Mouse (Mus musculus) neural tube, embryonic 15.5 days (tissue): ENCODE results near the gene Sytl3. TPM values are rescaled to one million over a fixed set of nuclear protein-coding genes. Genes with fewer than 3 reads are reported as not detected.

Experiments
- ATAC-seq: fragments of 200-750 bp; cut with Nextera tagmentation; 2 replicates; pipeline ENCODE4 v1.8.0; 2017; ENCODE audit warnings: mild to moderate bottlenecking, moderate TSS enrichment, moderate library complexity; ENCODE audit not compliant: low FRiP score
- H3K27ac ChIP-seq: fragments of 300-500 bp; sonication (generic); replicated peaks from 2 replicates; pipeline ENCODE4 v1.5.1; 2015; ENCODE audit warnings: mild to moderate bottlenecking, inconsistent platforms
- H3K27me3 ChIP-seq: fragments of 300-500 bp; sonication (generic); replicated peaks from 2 replicates; pipeline ENCODE4 v1.6.1; 2015; ENCODE audit warnings: inconsistent platforms
- H3K36me3 ChIP-seq: fragments of 300-500 bp; sonication (generic); 2 replicates; pipeline ENCODE4 v1.6.1; 2015; ENCODE audit warnings: inconsistent platforms
- H3K4me1 ChIP-seq: fragments of 300-500 bp; sonication (generic); 2 replicates; pipeline ENCODE4 v1.6.1; 2015; ENCODE audit warnings: inconsistent platforms
- H3K4me2 ChIP-seq: fragments of 300-500 bp; sonication (generic); 2 replicates; pipeline ENCODE4 v1.6.1; 2015; ENCODE audit warnings: inconsistent platforms, mild to moderate bottlenecking, moderate library complexity
- H3K4me3 ChIP-seq: fragments of 300-500 bp; sonication (generic); replicated peaks from 2 replicates; pipeline ENCODE4 v1.5.1; 2015; ENCODE audit warnings: mild to moderate bottlenecking, inconsistent platforms
- H3K9ac ChIP-seq: fragments of 300-500 bp; sonication (generic); replicated peaks from 2 replicates; pipeline ENCODE4 v1.6.1; 2015; ENCODE audit warnings: mild to moderate bottlenecking, inconsistent platforms
- H3K9me3 ChIP-seq: fragments of 300-500 bp; sonication (generic); replicated peaks from 2 replicates; pipeline ENCODE4 v1.6.1; 2016; ENCODE audit warnings: inconsistent platforms
- WGBS: fragments of 180-500 bp; shearing (Covaris S2); methylation state at CpG from one replicate; pipeline ENCODE4 v1.1.7; 2015; ENCODE audit warnings: mixed read lengths; 5-methylcytosine and 5-hydroxymethylcytosine counted together
- polyA plus RNA-seq: library from polyadenylated mRNA; unstranded; fragments of >200 nt; fragmentation: Nextera tagmentation; extraction: Ambion mirVana; gene quantifications from 2 replicates; pipeline ENCODE4 v1.2.1, GENCODE M21; 2015

Gene Sytl3
- polyA plus RNA-seq, 1 experiment from 2014 or later: 1.2 TPM

DNA sequence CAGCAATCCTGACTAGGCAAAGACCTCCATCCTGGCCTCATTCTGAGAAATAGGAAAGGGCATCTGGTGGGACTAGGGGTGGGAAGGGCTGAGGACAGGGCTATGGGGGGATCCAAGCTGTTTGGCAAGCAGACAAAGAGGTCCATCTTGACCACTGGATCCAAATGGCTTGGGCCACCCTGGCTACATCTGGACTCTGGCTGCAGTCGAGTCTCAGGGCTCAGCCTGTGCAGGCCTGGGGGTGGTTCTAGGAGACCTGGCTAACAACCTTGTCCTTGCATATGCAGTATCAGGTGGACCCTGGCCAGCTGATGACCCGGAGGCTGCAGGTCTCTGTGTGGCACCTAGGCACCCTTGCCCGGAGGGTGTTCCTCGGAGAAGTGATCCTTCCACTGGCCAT lies 73.8 kb downstream of the Sytl3 start:
- Histone ChIP-seq H3K36me3 (no peaks in the 10 kb centered on the region), H3K9ac (no peak overlapping the region), H3K4me2 (no peak overlapping the region), H3K27me3 (no peaks in the 10 kb centered on the region), H3K9me3 (no peaks in the 10 kb centered on the region), H3K4me3 (no peak overlapping the region), H3K4me1 (0 out of 2 replicates have a peak, but pooled peaks cover 2% of the 10 kb centered on the region), H3K27ac (no peak overlapping the region)
- ATAC-seq: no peak
- 90% methylated on average over 4 of the region's 4 CpGs for WGBS

- WGBS: 97% methylated on average over 10 of the region's 10 CpGs
- Histone ChIP-seq H3K27me3 (no peaks in the 10 kb centered on the region), H3K36me3 (no peaks in the 10 kb centered on the region), H3K9ac (no peak overlapping the region), H3K4me2 (no peak overlapping the region), H3K27ac (no peak overlapping the region), H3K9me3 (no peaks in the 10 kb centered on the region), H3K4me1 (0 out of 2 replicates have a peak, but pooled peaks cover 2% of the 10 kb centered on the region), H3K4me3 (no peak overlapping the region)
- no peak for ATAC-seq
These were observed 74.5 kb downstream of the Sytl3 start for GRCm38 (mm10) chr17:6733322-6733875.

DNA sequence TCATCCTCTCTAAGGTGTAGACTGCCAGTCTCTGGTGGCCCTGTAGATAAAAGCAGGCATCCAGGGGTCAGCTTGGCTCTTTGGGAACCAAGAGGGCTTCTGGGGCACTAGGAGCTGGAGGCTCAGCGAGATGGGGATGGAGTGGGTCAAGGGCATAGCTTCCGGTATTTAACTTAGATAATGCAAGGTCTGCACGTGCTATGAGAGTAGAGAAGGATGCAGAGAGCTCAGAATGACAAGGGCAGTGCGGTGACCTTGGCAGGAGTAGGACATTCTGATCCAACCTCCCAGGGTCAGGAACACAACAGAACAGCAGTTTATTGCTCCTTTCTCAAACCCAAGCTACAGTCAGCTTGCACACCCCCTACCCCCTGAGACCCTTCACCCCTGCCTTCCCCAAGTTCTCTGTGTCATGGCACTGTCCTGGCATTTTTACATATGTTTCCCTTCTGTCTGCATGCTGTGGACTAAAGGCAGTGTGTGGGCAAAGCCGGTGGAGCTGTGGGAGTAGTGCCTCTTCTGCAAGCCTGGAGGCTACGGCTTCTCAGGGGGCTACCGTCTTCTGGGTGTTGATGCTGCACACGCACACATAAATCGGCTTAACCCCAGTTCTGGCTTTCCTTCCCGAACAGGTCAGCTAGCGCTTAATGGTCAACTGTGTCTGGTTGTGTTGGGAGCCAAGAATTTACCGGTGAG lies 76.0 kb downstream of the Sytl3 start:
- WGBS: 91% methylated on average over 12 of the region's 12 CpGs
- ATAC-seq: no peak
- Histone ChIP-seq H3K27ac (no peak overlapping the region), H3K9me3 (no peaks in the 10 kb centered on the region), H3K36me3 (peaks cover 6% of the 10 kb centered on the region; the same call in 1 of the 2 replicates), H3K9ac (no peak overlapping the region), H3K4me3 (no peak overlapping the region), H3K4me1 (0 out of 2 replicates have a peak, but pooled peaks cover 2% of the 10 kb centered on the region), H3K4me2 (no peak overlapping the region), H3K27me3 (no peaks in the 10 kb centered on the region)

DNA sequence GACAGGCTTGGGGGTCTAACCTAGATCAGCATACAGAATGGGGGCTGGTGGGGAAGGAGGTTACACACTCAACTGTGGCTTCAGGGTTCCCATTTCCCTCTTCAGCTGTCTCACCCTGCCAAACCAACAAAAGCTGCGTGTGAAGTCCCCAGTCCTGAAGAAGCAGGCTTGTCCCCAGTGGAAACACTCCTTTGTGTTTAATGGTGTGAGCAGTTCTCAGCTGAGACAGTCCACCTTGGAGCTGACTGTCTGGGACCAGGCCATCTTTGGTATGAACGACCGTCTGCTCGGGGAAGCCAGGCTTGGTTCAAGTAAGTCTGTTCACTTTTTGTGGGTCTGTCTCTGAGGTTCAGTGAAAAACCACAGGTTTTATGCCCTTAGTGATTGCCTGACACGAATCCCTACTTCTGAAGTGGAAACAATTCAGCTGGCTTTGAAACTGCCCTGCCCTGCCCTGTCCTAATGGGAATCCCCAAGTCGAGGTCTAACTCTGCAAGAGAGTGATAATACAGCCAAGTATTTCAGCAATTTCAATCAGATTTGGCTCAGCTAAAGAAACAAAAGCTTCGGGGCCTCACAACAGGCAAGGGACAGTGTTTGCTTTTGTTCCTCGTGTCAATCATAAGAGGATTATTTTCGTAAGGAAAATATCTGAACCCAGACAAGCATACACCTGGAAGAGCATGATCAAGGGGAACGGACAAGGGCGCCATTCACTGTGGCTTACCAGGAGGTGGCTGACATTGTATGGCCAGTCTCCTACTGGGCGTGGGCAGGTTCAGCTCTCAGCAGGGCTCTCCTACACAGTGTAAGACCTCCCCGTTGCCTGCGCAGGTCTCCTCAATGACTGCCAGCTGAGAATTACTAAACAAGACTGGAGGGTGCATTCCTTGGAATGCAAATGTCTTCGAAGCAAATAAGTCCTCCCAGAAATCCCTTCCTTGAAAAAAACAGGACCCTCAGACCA lies 77.7 kb downstream of the Sytl3 start:
- Histone ChIP-seq H3K36me3 (peaks cover 6% of the 10 kb centered on the region; the same call in 1 of the 2 replicates), H3K9me3 (no peaks in the 10 kb centered on the region), H3K4me3 (no peak overlapping the region), H3K4me2 (no peak overlapping the region), H3K27me3 (no peaks in the 10 kb centered on the region), H3K4me1 (peaks cover 4% of the 10 kb centered on the region; the same call in 1 of the 2 replicates), H3K27ac (no peak overlapping the region), H3K9ac (no peak overlapping the region)
- no peak for ATAC-seq
- WGBS: 43% methylated on average over 15 of the region's 15 CpGs

- Histone ChIP-seq H3K27me3 (no peaks in the 10 kb centered on the region), H3K4me2 (no peak overlapping the region), H3K36me3 (peaks cover 6% of the 10 kb centered on the region; the same call in 1 of the 2 replicates), H3K27ac (no peak overlapping the region), H3K4me3 (no peak overlapping the region), H3K4me1 (peaks cover 12% of the 10 kb centered on the region), H3K9me3 (no peaks in the 10 kb centered on the region), H3K9ac (no peak overlapping the region)
- ATAC-seq: no peak
- 79% methylated on average over 12 of the region's 12 CpGs for WGBS
These were observed 78.5 kb downstream of the Sytl3 start for GRCm38 (mm10) chr17:6737273-6737997.

DNA sequence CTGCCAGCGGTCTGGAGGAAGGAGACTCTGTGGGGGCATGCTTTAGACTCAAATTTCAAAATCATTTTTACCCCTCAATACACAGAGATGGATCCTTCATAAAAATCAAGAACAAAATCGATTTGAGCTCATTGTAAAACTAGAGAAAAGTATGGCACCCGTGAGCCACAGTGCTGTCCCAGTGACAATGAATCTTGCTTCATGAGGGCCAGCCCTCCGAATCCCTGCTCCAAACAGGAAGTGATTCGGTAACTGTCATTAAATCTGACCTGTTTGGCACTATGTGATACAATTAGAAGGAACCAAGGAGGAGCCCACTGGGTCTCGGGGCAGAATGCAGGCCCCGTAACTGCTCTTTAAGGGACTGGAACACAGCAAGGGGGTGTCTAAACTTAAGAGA lies 79.9 kb downstream of the Sytl3 start:
- Histone ChIP-seq H3K36me3 (peaks cover 6% of the 10 kb centered on the region; the same call in 1 of the 2 replicates), H3K9ac (no peak overlapping the region), H3K4me3 (no peak overlapping the region), H3K27me3 (no peaks in the 10 kb centered on the region), H3K27ac (no peak overlapping the region), H3K9me3 (no peaks in the 10 kb centered on the region), H3K4me2 (no peak overlapping the region), H3K4me1 (peaks cover 21% of the 10 kb centered on the region)
- ATAC-seq: no peak
- WGBS: 86% methylated on average over 7 of the region's 7 CpGs

GRCm38 (mm10) chr17:6739266-6739665 lies 80.4 kb downstream of the Sytl3 start:
- Histone ChIP-seq H3K27me3 (no peaks in the 10 kb centered on the region), H3K4me1 (peaks cover 21% of the 10 kb centered on the region), H3K36me3 (peaks cover 6% of the 10 kb centered on the region; the same call in 1 of the 2 replicates), H3K4me2 (no peak overlapping the region), H3K4me3 (no peak overlapping the region), H3K27ac (no peak overlapping the region), H3K9ac (no peak overlapping the region), H3K9me3 (no peaks in the 10 kb centered on the region)
- WGBS: 94% methylated on average over 13 of the region's 13 CpGs
- no peak for ATAC-seq

DNA sequence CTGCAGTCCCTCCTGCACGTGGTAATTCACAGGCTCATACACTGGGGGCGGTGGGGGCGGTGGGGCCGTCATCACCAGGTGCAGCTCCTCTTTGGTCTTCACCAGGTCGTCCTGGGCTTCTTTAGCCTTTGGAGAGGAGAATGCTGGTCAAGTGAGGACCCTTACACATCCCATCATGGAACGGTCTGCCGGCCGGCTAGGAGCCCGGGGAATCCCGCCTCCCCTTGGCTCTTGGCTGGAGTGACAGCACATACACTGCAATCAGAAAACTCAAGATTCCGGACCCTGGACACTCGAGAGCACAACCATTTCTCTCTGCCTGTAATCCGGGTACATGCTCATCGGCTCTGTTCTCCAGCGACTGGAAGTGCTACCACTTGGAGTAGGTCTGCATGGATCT lies 80.9 kb downstream of the Sytl3 start:
- H3K4me1 ChIP-seq: peaks cover 25% of the 10 kb centered on the region
- no peak overlapping the region for H3K4me3 ChIP-seq
- peaks cover 6% of the 10 kb centered on the region; the same call in 1 of the 2 replicates for H3K36me3 ChIP-seq
- H3K9ac ChIP-seq: no peak overlapping the region
- H3K9me3 ChIP-seq: no peaks in the 10 kb centered on the region
- WGBS: 95% methylated on average over 15 of the region's 15 CpGs
- H3K27me3 ChIP-seq: no peaks in the 10 kb centered on the region
- no peak overlapping the region for H3K27ac ChIP-seq
- H3K4me2 ChIP-seq: no peak overlapping the region
- no peak for ATAC-seq

DNA sequence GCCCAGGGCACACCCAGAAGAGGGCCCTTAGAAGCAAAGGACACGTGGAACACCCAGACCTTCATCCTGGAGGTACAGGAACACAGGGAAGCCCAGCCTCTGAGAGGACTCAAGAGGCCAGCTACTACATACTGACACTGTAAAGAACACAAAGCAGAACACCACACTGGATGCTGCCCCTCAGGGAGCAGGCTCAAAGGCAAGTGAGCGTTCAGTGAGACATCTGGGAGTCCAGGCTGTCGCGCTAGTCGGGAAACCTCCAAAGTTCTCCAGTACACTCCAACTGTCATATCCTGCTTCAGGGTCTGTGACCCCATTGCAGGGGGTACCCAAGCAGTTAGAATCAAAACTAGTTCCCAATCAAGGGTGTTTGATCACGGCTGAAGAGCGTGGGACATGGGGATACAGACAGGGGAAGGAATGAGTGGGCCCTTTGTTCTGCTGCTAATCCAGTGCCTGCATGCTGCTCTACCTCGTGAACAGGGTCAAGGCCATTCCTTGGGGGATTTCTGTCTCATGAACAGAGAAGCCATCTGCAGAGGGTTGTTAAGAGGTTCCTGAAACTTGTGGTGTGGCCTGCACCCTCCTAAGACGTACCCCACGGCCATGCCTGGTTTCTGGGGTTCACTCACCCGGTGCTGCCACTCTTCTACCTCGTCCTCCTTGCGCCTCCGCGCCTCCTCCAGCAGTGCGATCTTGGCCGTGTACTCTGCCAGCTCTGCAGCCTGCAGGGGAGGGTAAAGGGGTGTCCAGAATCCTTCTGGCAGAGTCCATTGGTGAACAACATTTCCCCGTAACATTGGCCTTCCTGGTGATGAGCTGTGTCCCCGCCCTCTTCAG lies 81.7 kb downstream of the Sytl3 start:
- Histone ChIP-seq H3K4me2 (no peak overlapping the region), H3K4me1 (peaks cover 32% of the 10 kb centered on the region), H3K9ac (no peak overlapping the region), H3K36me3 (peaks cover 6% of the 10 kb centered on the region; the same call in 1 of the 2 replicates), H3K9me3 (no peaks in the 10 kb centered on the region), H3K4me3 (no peak overlapping the region), H3K27me3 (no peaks in the 10 kb centered on the region), H3K27ac (no peak overlapping the region)
- ATAC-seq: no peak
- WGBS: 90% methylated on average over 19 of the region's 19 CpGs

- H3K9me3 ChIP-seq: no peaks in the 10 kb centered on the region
- no peak overlapping the region for H3K4me3 ChIP-seq
- H3K4me1 ChIP-seq: peaks cover 40% of the 10 kb centered on the region
- 87% methylated on average over 12 of the region's 12 CpGs for WGBS
- H3K9ac ChIP-seq: no peak overlapping the region
- H3K36me3 ChIP-seq: peaks cover 6% of the 10 kb centered on the region; the same call in 1 of the 2 replicates
- H3K27me3 ChIP-seq: no peaks in the 10 kb centered on the region
- ATAC-seq: no peak
- no peak overlapping the region for H3K4me2 ChIP-seq
- no peak overlapping the region for H3K27ac ChIP-seq
These were observed 82.4 kb downstream of the Sytl3 start for GRCm38 (mm10) chr17:6741271-6741670.
